Mouse (Mus musculus): Measurements from ENCODE around the gene Josd2. TPM values are rescaled to one million over a fixed set of nuclear protein-coding genes. Genes with fewer than 3 reads are reported as not detected.

Gene Josd2
- total RNA-seq, 2 experiments from 2014 or later, result 70.3 to 79.0 TPM

- intact Hi-C loops (cut with DNase I), result no loop called here
- no peak for DNase-seq
Measured at GRCm38 (mm10) chr7:44445528-44445923, 22.3 kb upstream of the Josd2 start.

DNA sequence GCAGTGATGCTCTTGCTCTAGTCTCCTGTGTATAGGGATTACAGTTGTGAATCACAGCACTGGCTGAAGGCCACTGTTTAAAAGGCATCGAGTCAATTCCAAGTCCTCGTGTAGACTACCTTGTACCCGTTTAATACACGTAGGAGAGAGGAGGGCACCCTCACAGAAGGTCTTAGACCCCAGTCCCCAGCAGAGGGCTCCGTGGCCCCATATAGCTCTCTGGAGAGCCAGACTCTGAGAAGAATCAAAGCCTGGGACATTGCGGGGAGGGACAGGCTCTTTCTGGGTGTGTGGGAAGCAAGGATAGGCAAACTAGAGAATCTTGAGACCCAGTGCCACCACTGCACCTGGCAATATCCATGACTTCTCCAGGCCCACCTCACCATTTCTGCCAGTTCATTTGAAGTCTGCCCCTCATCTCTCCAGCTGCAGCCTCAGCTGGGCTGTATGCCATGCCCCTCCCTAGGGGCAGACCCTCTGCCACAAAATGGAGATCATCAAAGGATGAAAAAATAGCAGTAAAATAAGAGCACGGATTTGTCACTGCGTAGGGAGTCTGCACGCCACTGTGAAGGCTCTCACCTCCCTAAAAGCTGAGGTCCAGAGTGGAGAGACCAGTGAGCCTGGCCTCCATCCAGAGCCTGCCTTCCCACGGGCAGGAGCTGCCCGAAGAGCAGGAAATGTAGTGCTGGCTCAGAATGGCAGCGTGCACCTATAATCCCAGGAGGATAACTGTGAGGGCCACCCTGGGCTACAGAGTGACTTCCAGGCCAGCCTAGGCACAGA is 21.5 kb upstream of the Josd2 start:
- no peak for DNase-seq
- intact Hi-C loops (cut with DNase I), result no loop called here

DNA sequence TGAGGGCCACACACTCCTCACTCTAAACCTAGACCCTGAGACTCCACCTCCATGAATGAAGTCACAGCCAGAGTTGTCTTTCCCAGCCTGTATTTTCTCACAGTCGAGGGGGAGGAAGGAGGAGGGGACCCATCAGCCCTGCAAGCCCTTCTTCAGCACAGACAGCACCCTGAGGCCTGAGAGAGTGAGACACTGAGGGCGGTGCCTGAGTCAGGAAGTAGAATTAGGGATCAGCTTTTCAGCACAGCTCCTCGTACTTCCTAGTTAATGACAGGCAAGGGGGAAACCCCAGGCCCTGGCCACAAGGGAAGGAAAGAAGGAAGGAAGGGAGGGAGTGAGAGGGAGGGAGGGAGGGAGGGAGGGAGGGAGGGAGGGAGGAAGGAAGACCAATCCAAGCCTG is 14.5 kb upstream of the Josd2 start:
- no peak for DNase-seq

GRCm38 (mm10) chr7:44456302-44456701 is 11.5 kb upstream of the Josd2 start:
- no peak for DNase-seq
- intact Hi-C loops (cut with DNase I), result no loop called here

More for the DNA sequence above, 14.5 kb upstream of the Josd2 start:
- intact Hi-C loops (cut with DNase I), result no loop called here

DNA sequence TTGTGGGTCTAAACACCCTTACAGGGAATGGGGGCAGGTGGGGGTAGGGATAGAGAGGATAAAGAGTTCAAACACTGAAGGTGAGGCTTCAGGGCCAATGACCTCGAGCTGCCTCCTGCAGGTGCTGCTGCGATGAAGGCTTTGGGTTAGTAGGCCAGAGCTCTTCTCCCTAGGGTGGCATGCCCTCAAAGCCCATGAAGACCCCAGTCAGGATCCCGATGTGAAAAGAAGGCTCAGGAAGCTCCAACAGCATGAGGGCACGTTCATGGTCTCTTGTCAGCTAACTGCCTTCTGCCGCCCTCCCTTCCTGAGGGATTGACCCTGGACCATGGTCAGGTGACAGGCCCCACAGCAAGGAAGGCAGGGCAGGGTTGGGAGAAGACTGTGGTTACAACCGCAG is 7.7 kb upstream of the Josd2 start:
- no peak for DNase-seq
- intact Hi-C loops (cut with DNase I), result no loop called here

- no peak for DNase-seq
- intact Hi-C loops (cut with DNase I), result no loop called here
Measured at GRCm38 (mm10) chr7:44460767-44461502, 6.8 kb upstream of the Josd2 start.

- intact Hi-C loops (cut with DNase I), result no loop called here
- no peak for DNase-seq
Measured at GRCm38 (mm10) chr7:44461503-44462217, 6.1 kb upstream of the Josd2 start.

DNA sequence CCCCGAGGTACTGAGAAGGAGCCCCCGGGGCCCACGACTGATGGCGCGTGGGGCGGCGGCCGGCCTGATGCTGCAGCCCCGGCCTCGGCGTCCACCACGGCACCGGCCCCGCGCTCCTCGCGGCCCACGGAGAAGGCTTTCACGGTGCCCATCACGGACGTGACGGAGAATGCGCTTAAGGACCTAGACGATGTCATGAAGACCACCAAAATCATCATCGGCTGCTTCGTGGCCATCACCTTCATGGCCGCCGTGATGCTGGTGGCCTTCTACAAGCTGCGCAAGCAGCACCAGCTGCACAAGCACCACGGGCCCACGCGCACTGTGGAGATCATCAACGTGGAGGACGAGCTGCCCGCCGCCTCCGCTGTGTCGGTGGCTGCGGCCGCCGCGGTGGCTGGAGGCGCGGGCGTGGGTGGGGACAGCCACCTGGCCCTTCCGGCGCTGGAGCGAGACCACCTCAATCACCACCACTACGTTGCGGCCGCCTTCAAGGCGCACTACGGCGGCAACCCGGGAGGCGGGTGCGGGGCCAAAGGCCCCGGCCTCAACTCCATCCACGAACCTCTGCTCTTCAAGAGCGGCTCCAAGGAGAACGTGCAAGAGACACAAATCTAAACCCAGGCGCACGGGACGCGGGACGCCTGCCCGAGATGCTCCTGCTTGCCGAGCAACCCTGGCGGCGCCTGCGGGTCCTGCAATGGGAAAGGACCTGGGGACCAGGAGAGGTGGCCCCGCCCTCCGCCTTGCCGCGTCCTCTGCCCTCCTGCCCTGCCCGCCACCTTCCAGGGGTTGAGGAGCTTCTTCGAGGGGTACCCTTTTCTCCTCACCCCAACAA is 5.3 kb upstream of the Josd2 start:
- intact Hi-C loops (cut with DNase I), result no loop called here
- no peak for DNase-seq

DNA sequence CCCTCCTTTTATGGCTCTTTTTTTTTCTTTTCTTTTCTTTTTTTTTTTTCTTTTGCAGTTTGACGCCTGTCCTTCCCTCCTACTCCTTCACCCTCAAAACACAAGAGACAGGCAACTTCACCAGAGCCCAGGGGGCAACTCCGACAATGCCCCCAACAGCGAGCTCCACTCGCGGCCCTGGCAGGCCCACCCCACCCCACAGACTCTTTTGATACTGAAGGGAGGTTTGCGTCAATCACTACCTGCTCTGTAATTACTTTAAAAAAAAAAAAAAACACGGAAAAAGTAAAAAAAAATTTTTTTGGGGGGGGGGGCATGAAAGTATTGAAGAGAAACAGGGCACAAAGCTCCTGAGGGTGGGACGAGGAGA is 4.7 kb upstream of the Josd2 start:
- intact Hi-C loops (cut with DNase I), result no loop called here
- no peak for DNase-seq

DNA sequence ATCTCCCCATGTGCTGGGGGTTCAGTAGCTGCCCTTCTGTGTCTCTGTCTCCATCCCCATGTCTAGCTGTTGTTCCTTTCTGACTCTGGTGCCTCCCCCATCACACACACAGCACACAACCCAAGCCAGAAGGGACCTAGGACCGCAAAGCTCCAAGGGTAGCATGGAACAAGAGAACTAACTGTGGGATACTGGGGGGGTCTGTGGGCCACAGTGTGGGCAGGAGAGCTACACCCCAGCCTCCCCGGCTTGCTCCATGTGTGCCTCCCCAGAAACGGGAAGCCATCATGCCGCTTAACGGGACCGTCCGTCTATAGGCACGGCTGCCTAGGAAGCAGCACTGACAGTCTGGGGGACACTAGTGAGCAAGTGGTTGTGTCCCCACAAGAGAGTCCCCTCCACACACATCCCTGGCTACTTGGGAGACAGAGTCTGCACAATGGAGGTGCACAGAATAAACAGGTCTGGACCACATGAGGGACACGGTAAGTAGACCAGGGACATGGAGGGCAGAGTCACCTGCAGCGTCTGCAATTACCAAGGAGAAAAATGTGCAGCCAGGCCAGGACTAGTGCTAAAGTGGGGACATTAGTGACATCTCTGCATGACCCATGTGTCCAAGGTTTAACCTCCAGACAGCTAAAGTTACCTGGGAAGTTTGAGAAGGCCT is 4.1 kb upstream of the Josd2 start:
- DNase-seq, result no peak
- intact Hi-C loops (cut with DNase I), result no loop called here

- intact Hi-C loops (cut with DNase I), result no loop called here
- no peak for DNase-seq
Measured at GRCm38 (mm10) chr7:44464511-44464910, 3.3 kb upstream of the Josd2 start.

GRCm38 (mm10) chr7:44465111-44465510 is 2.7 kb upstream of the Josd2 start, which contains the start of gene Aspdh:
TSS of gene Aspdh (plus strand) at chr7:44465391.
- intact Hi-C loops (cut with DNase I), result loop anchor here (5.0 kb wide), 1 partner anchor 93 kb away; no protein-coding TSS in a partner anchor
- no peak for DNase-seq

- no peak for DNase-seq
- intact Hi-C loops (cut with DNase I), result loop anchor here (5.0 kb wide), 1 partner anchor 94 kb away; no protein-coding TSS in a partner anchor
Measured at GRCm38 (mm10) chr7:44466006-44466887, 1.5 kb upstream of the Josd2 start.

DNA sequence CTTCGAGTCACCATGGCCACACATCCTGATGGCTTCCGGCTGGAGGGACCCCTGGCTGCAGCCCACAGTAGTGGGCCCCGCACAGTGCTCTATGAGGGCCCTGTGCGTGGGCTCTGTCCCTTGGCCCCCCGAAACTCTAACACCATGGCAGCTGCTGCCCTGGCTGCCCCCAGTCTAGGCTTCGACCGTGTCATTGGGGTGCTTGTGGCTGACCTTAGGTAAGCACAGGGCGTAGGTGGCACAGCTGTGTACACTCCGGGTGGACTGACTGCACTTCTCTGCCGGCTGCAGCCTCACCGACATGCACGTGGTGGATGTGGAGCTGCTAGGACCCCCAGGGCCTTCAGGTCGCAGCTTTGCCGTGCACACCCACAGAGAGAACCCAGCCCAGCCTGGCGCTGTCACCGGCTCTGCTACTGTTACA is 880 bp upstream of the Josd2 start:
- no peak for DNase-seq
- intact Hi-C loops (cut with DNase I), result loop anchor here (5.0 kb wide), 1 partner anchor 95 kb away; no protein-coding TSS in a partner anchor

GRCm38 (mm10) chr7:44468644-44469285 is 985 bp downstream of the Josd2 start:
- peak in 1 of 2 experiments; percentile 32 for DNase-seq
- intact Hi-C loops (cut with DNase I), result loop anchor here (5.0 kb wide), 1 partner anchor 96 kb away; no protein-coding TSS in a partner anchor

DNA sequence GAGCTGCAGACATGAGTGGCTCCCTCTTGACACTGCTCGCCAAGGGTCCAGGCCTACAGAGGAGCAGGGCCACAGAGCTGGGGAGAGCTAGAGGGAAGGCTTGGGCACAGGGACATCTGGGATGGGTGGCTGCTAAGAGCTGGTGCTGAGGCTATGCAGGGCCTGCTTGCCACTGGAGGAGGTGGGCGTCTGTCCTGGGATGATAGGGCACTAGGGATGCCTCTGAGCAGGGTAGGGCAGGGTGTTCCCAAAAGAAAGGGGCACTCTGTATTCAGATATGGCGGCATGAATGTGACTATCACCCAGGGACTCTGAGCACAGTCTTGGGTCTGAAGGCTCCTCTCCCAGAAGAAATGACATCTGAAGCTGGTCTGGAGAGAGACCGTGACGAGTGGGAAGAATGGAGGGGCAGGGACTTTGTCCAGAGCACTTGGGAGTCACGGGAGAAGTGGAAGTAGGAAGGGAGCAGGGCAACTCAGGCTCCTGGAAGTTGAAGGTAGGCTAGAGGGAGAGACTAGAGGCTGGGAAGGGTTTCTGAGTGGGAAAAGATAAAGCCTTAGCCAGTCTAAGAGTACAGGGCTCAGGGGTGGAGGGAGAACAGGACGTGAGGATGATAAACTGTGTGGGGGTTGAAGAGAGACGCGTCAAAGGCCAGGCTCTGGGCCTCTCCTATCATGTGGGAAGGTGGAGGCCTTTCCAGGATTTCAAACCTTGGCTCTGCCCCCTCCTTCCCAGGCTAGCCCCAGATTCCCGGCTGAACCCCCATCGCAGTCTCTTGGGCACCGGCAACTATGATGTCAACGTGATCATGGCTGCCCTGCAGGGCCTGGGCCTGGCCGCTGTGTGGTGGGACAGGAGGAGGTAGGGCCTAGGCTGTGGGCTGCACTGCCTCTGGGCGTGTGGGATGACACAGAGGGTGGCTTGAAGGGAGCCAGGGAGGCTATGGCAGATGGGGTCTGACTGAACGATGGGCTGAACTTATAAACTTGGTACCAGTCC is 2.2 kb downstream of the Josd2 start:
- intact Hi-C loops (cut with DNase I), result loop anchor here (5.0 kb wide), 1 partner anchor 98 kb away; no protein-coding TSS in a partner anchor

More for the DNA sequence above, 2.2 kb downstream of the Josd2 start:
- DNase-seq, result no peak

Measured in heart, postnatal 10 days (tissue).